Mouse (Mus musculus): ENCODE results near the gene B4galnt1.

DNA sequence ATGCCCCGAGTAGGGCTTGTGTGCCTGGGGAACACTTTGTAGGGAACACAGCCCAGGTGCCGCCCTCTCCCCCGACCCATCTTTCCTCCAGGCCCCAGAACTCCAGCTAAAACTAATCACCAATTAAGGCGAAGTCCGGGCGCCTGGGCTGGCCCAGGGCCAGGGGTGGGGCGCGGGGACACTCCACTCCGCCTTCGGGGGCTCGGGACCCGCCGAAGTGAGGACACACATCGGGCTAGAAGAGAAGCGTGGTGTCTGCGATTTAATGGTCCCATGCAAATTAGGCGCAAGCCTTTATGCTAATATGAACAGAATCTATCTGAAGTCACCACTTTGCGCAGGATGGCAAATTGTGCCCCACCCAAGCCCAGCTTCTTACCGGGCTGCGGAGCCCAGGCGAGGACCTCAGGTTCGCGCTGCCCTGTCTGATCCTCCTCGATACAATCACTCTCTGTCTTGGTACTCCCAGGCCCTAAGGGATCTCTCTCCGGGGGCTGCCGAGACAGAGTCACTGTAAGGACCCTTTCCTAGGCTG, 24.2 kb downstream of the B4galnt1 start:
- TF ChIP-seq POLR2A (IDR thresholded peaks at IDR 0.05; ENCODE audit: low read depth, low read length) (no peak), CTCF (IDR thresholded peaks at IDR 0.05; ENCODE audit: extremely low read depth, insufficient read depth, insufficient read length, insufficient replicate concordance) (no peak)

Measured in spleen, adult 2 months (tissue).